Mouse (Mus musculus) layer of hippocampus, adult 8-10 months (tissue): ENCODE results near the gene Itgb6. TPM values are rescaled to one million over a fixed set of nuclear protein-coding genes. Genes with fewer than 3 reads are reported as not detected.

Source experiments
- DNase-seq, 2 experiments: peaks; one replicate each; pipeline ENCODE4 v3.0.0; 2022; ENCODE audit warnings: low spot score in 2 of 2
- total RNA-seq, 4 experiments: library from RNA; stranded (reverse); gene quantifications; 2 replicates each; pipeline ENCODE4 v1.2.4; 2022

Gene Itgb6
- total RNA-seq, 4 experiments from 2014 or later, result 0.11 TPM; not detected in 3

GRCm38 (mm10) chr2:60712891-60713290, 9.6 kb downstream of the Itgb6 start:
- no peak for DNase-seq

GRCm38 (mm10) chr2:60712483-60712882, 10.0 kb downstream of the Itgb6 start:
- DNase-seq, result no peak

GRCm38 (mm10) chr2:60711098-60711880, 11.2 kb downstream of the Itgb6 start:
- DNase-seq, result no peak

GRCm38 (mm10) chr2:60710317-60710716, 12.1 kb downstream of the Itgb6 start:
- no peak for DNase-seq

- no peak for DNase-seq
Observed at GRCm38 (mm10) chr2:60708671-60709070, 13.8 kb downstream of the Itgb6 start.

- no peak for DNase-seq
Observed at GRCm38 (mm10) chr2:60706866-60707265, 15.6 kb downstream of the Itgb6 start.

GRCm38 (mm10) chr2:60705426-60705825, 17.0 kb downstream of the Itgb6 start:
- DNase-seq, result no peak

- no peak for DNase-seq
Observed at GRCm38 (mm10) chr2:60703315-60703714, 19.1 kb downstream of the Itgb6 start.

GRCm38 (mm10) chr2:60700956-60701355, 21.5 kb downstream of the Itgb6 start:
- no peak for DNase-seq

- no peak for DNase-seq
Observed at GRCm38 (mm10) chr2:60700013-60700412, 22.4 kb downstream of the Itgb6 start.

- no peak for DNase-seq
Observed at GRCm38 (mm10) chr2:60699591-60699990, 22.9 kb downstream of the Itgb6 start.

GRCm38 (mm10) chr2:60698155-60698554, 24.3 kb downstream of the Itgb6 start:
- DNase-seq, result no peak

- DNase-seq, result no peak
Observed at GRCm38 (mm10) chr2:60697530-60697929, 24.9 kb downstream of the Itgb6 start.

GRCm38 (mm10) chr2:60696559-60696958, 25.9 kb downstream of the Itgb6 start:
- DNase-seq, result no peak

GRCm38 (mm10) chr2:60695706-60696105, 26.7 kb downstream of the Itgb6 start:
- no peak for DNase-seq

- no peak for DNase-seq
Observed at GRCm38 (mm10) chr2:60694563-60694962, 27.9 kb downstream of the Itgb6 start.

GRCm38 (mm10) chr2:60692239-60692638, 30.2 kb downstream of the Itgb6 start:
- no peak for DNase-seq

GRCm38 (mm10) chr2:60690212-60690611, 32.2 kb downstream of the Itgb6 start:
- no peak for DNase-seq

- no peak for DNase-seq
Observed at GRCm38 (mm10) chr2:60688944-60689615, 33.4 kb downstream of the Itgb6 start.

GRCm38 (mm10) chr2:60688150-60688549, 34.3 kb downstream of the Itgb6 start:
- DNase-seq, result no peak

GRCm38 (mm10) chr2:60685973-60686372, 36.5 kb downstream of the Itgb6 start:
- no peak for DNase-seq

GRCm38 (mm10) chr2:60684168-60684567, 38.3 kb downstream of the Itgb6 start:
- no peak for DNase-seq

- no peak for DNase-seq
Observed at GRCm38 (mm10) chr2:60682554-60682953, 39.9 kb downstream of the Itgb6 start.
